Mouse (Mus musculus) thymus, postnatal 4 days (tissue): ENCODE data around the gene Nmrk2.
A peak's percentile ranks its signal among the peaks of the same experiment; 100 is the strongest.
"Not testable (repeated sequence)": the region's sequence is repeated elsewhere in the genome, so short reads cannot be mapped to it uniquely, and the experiment has no call there.

Experiments
- DNase-seq: peaks from one replicate; pipeline ENCODE4 v3.0.0; 2021

The Nmrk2 gene

DNA sequence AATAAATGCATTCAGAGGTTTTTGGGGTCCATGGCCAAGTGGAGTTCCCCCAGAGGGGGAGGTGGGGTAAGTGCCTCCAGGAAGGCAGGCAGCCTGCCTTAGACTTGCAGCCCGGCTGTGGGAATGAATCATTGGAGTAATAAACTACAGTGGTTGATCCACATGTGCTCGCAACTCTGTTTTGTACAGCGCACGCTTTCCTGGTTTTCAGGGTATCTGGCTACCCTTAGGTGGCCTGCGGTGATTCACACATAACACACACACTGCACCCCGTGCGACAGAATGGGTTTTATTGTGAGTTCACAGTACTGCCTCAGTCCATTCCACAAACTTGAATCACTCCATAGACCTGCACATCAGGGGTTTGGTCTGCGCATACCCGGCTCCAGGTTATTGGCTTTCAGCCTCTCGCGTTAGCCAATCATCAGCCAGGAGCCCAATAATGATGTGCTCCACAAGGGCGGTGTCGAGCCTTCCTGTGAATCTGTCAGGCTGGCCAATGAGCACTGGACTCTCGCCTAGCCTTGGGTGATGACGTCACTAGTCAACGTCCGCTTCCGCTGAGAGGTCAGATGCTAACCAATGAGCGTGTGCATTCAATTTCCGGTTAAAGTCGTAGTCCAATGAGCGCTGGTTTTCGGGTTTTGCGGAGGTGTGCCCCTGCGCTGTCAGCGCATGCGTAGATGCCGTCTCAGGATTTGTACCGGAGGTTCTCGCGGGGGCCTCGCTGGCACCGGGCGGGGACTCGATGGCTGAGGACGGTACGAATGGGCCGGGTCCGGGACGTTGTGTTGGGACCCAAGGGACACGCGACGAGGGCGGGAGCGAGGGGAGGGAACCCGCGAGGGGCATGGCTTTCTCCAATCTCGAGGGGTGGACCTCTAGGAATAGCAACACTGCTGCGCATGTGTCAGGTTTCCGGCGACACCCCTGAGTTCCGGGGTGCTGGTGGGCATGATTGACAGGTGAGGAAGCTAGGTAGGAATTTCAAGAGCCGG lies 19.2 kb downstream of the Nmrk2 start, which contains the start of gene Dapk3:
Gene Dapk3 (plus strand): TSS at position 670 of the 998 bp plus-strand sequence.
- DNase-seq, result peak; percentile 94

DNA sequence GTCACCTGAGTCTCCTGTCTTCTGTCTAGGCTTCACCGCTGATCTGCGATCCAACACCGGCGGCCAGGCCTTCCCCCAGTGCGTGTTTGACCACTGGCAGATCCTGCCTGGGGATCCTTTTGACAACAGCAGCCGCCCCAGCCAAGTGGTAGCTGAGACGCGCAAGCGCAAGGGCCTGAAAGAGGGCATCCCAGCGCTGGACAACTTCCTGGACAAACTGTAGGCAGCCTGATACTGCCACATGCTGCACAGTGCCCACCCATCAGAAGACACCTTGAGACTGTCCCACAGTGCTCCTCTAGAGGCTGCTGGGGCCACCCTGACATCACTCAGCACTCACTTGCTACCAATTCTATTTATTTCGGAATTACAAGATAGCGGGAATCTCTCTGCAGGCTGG lies 20.0 kb downstream of the Nmrk2 start:
- DNase-seq, result not testable (repeated sequence)

DNA sequence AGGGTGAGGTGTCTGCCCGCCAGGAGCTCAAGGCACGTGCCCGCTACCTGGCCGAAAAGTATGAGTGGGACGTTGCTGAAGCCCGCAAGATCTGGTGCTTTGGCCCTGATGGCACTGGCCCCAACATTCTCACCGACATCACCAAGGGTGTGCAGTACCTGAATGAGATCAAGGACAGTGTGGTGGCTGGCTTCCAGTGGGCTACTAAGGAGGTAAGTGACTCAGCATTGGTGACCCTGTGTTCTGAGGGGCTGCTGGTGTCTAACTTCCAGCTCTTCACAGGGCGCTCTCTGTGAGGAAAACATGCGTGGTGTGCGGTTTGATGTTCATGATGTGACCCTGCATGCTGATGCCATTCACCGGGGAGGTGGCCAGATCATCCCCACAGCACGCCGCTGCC lies 20.9 kb downstream of the Nmrk2 start:
- no peak for DNase-seq

DNA sequence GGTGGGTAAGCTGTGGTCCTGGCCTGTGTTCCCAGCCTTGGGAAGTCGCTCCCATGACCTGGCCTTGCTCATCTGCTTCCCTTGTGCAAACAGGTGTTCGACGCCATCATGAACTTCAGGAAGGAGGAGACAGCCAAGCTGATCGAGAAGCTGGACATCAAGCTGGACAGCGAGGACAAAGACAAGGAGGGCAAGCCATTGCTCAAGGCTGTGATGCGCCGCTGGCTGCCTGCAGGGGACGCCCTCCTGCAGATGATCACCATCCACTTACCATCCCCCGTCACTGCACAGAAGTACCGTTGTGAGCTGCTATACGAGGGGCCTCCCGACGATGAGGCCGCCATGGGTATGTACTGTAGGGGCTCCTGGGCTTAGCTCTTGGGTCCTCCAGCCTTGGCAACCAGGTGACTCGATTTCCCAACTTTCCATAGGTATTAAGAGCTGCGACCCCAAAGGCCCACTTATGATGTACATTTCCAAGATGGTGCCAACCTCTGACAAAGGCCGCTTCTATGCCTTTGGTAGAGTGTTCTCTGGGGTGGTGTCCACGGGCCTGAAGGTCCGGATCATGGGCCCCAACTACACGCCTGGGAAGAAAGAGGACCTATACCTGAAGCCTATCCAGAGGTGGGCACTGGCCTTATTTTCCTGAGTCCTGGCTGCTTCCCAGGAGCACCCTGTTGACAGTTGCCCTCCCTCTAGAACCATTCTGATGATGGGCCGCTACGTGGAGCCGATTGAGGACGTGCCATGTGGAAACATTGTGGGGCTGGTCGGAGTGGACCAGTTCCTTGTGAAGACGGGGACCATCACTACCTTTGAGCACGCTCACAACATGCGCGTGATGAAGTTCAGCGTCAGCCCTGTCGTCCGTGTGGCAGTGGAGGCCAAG lies 22.2 kb downstream of the Nmrk2 start:
- no peak for DNase-seq

DNA sequence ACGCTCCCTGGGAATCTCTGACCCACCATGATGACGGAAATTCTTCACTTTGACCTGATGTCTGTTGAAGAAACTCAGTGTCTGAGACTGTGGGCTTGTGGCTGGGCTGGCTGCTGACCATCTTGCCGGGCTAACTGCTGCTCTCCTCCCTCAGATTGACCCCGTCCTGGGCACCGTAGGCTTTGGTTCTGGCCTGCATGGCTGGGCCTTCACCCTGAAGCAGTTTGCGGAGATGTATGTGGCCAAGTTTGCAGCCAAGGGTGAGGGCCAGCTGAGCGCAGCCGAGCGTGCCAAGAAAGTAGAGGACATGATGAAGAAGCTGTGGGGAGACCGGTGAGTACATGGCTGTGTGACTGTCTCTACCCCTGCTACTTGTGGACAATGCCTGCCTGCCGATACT lies 22.9 kb downstream of the Nmrk2 start:
- no peak for DNase-seq

DNA sequence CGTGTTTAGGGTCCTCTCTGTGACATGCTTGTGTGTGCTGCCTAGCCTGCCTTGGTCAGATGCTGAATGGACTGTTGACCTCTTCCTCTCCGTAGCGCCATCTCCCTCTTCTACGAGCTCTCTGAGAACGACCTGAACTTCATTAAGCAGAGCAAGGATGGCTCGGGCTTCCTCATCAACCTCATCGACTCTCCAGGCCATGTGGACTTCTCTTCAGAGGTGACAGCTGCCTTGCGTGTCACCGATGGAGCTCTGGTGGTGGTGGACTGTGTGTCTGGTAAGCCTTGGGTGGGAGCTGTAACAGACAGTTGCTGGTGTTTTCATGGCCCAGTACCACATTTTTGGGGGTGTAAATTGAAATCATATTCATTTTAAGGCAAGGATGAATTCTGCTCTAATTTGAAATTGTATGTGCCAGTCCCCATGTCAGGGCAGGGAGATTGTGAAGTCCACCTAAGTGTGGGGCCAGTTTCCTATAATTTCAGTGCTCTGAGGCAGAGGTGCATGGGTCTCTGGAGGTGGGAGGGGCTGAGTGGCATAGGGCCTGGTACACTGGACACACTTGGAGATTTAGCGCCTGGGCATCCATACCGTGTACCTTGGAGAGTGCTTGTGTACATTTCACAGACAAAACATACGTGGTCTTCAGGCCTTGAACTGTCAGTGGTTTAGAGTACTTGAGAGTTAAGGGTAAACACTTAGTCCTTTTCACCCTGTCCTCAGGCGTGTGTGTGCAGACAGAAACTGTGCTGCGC lies 23.7 kb downstream of the Nmrk2 start:
- no peak for DNase-seq

DNA sequence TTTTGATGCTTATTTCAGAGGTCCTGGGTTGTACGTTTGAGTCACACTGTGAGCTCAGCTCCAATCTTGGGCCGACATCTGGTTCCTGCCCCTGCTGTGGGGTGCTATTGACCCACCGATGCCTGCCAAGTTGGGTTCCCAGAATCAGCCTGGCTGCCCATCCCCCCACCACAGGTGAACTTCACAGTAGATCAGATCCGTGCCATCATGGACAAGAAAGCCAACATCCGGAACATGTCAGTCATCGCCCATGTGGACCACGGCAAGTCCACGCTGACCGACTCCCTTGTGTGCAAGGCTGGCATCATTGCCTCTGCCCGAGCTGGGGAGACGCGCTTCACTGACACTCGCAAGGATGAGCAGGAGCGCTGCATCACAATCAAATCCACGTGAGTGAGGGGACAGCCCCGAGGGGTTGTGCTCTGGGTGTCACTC lies 24.3 kb downstream of the Nmrk2 start:
- DNase-seq, result peak; percentile 66

DNA sequence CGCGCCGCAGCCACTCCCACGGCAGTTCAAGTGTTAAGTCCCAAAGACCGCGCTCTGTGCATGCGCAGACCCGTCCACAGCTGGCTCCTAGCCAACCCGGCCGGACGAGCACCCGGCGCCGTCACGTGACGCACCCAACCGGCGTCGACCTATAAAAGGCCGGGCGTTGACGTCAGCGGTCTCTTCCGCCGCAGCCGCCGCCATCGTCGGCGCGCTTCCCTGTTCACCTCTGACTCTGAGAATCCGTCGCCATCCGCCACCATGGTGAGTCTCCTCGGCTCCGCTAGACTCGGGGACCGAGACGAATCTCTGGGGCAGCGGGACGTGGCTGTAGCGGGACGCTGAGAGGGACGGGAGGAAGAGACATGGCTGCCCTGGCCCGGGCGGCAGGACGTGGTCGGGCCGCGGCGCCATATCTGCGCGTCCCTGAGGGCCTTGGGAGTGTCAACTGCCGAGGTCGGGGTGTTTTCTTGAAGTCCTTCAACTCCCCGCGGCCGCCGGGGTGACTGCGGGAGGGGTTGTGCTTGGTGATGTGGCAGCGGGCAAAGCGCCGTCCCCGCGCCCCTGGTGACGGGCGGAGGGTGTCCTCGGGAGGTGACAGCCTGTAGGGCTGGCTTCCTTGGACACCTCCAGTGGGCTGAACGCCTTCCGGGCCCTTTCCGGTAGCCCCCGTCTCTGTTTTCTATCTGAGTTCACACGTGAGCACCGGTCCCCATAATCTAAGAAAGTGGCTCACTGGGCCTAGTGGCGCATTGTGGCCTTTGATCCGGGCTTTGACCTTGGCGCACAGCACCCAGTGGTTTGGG lies 25.2 kb downstream of the Nmrk2 start, which contains the start of gene Eef2:
Gene Eef2 (plus strand): TSS at position 166 of the 806 bp plus-strand sequence.
- DNase-seq, result peak; percentile 99

DNA sequence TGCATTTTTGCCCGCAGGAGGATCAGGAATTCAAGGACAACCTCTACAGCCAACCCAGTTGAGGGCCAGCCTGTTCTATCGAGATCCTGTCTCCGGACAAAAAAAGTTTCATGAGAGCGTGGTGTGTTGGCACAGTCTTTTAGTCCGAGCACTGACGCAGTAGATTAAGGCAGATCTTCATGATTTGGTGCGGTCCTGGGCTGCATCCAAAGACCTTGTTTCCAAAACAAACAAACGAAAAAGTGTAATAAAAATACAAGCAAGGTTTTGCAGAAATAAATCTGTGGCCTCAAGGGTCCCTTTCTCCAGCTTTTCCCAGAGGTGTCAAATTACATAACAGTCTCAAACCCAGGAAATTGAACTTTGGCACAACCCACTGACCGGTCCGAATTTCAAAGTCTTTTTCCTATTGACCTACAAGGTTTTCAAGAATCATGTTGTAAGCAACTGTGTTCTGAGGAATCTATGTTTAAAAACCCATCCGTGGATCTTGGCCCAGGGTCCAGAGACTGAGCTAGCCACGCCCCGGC lies 25.9 kb downstream of the Nmrk2 start:
- DNase-seq, result no peak

DNA sequence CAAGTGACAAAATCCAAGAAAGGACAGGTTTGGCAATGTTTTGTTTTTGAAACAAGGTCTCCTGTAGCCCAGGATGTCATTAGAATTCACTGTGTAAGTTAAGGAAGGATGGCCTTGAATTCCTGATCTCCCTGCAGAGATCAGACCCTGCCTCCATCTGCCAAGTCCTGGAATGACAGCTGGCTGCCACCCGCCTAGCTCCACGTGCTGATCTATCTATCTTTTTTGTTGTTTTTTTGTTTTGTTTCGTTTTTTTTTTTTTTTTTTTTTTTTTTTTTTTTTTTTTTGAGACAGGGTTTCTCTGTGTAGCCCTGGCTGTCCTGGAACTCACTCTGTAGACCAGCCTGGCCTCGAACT lies 26.5 kb downstream of the Nmrk2 start:
- DNase-seq, result not testable (repeated sequence)

DNA sequence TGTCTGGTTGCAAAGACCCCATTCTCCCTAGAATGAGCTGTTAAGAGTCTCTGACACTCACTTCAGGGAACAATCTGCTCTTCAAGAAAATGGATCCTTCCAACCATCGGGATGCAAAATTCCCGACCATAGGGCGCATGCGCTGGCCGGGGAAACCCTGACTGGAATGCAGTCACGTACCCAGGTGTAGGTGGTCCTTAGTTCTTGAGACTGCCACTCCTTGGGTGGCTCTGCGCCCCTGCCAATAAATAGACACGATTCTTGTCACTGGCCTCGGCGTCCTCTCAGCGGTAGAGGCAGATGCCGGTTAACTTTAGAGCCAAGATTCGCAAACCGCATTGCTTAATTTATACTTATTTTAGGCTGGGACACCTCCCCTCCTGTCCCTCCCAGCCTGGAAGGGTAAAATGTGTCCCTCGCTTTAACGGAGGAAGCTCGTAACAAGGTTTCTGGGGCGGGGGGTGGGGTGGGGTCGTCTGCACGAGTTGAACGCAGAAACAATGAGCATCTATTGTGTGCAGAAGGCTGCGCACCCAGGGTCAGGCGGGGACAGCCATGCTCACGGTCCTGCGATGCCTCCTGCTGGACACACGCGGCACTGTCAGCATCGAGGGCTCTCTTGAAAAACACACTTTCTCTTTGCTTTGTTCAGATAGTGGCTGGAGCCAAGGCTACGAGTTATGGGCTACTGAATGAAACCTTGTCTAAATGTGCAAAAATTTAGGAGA lies 27.1 kb downstream of the Nmrk2 start:
- DNase-seq, result peak; percentile 96

DNA sequence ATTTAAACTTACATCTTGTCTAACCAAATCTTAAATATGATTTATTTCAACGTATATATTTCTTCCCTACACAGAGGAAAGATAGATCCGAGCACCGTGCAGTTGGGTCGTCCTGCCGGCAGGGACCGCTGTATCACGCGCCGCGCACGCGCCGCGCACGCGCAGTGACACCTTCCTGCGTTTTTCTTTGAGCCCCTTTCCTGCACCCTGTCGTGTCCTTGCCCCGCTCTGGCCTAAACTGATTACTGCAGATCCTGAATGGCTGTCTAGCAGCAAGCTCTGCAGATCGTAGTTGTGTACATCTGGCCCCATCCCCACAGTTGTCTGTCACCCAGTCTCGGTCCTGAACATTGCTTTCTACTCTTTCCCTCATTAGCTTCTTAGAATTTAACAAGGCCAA lies 28.7 kb downstream of the Nmrk2 start:
- DNase-seq, result peak; percentile 92

DNA sequence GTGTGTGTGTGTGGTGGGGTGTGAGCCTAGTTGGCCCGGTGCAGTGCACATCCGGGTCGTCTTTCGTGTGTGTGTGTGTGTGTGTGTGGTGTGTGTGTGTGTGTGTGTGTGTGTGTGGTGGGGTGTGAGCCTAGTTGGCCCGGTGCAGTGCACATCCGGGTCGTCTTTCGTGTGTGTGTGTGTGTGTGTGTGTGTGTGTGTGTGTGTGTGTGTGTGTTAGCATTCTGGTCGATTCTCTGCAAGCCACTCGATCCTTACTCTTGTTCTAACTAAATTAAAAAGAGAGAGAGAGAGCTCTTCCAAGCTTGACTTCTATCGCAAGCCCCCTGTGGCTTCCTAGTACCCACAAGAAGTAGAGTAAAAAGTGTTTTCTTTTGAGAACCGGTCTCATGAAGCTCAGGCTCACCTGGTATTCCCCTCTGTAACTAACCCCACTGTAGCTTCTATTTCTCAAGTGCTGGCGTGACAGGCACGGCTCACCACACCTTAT lies 32.4 kb downstream of the Nmrk2 start:
- DNase-seq, result peak; percentile 56

DNA sequence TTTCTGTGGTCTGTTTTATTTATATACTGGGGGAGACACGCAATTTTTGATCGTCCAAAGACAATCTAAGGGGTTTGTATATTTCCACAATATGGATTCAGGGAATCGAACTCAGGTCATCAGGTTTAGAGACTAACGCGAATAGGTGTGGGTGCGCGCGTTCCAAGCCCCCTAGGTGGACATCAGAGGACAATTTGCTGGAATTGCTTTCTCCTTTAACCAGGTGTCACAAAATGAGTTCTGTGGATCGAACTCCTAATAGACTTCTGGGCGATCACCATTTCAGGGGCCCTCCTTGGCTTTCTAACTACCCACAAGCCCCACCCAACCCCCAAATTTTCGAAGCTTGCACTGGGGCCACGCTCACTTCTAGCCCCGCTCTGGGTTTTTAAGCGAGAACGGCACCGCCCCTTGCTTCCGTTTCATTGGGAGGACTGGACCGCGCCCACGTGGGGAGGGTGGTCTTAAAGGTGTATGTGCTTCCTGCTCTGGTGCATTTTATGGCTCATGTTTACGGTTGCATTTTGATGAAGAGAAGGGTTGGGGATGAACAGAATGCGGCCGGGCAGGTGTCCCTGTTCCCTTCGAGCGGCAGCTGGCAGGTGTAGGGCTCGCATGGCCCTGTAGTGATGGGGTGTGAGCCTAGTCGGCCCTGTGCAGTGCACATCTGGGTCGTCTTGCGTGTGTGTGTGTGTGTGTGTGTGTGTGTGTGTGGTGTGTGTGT lies 33.2 kb downstream of the Nmrk2 start:
- DNase-seq, result peak; percentile 90

DNA sequence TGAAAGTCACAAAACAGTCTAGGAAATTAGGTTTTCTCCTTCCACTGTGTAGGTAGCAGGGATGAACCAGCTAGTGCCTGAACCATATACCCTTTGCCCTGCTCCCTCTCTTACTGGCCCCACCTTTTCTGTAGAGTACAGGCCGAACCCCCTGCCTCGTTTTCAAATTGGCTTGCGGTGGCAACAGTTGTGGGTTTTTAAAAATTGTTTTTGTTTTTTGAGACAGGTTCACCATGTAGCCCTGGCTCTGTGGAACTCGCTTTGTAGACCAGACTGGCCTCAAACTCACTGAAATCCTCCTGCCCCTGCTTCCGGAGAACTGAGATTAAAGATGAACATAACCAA lies 33.8 kb downstream of the Nmrk2 start:
- peak; percentile 69 for DNase-seq

DNA sequence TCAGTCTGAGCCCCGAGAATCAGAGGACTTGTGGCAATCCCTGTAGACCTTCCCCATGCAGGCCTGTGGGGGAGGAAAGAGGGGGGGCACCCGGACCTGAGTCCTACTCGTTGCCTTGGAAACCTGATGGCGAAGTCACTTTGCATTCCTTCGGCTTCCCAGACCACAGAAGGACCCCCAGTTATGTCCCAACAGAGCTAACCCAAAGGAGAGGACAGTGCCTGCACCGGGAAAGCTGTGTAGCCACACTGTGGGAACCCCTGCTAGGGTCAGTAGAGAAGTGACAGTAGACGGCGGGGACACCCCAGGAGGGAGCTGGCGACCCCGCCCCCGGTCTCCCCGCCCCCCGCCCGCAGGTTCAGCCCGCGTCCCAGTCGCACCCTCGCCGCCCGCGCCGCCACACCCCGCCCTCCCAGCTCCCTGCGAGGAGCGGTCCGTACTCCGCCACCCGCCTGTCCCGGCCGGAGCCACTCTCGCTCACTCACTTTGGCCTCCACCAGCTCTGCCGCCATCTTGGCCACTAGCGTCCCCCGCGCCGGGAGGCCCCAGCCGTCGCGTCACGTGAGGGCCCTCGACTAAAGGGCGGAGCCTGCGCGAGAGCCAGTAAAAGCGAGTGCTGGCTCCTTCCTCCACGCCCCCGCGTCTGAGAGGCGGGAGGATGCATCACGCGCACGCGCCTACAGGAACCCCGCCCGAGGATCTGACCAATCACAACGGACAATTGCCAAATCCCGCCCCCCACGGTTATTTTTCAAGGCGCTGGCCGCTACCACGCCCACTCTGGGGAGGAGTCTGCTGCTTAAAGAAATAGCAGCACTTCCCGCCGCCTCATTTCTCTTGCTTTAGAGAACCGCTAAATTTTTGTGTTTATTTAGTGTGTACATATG lies 34.4 kb downstream of the Nmrk2 start, which contains the start of gene Pias4:
Gene Pias4 (minus strand): TSS at position 724 of the 887 bp plus-strand sequence.
- peak; percentile 100 for DNase-seq

DNA sequence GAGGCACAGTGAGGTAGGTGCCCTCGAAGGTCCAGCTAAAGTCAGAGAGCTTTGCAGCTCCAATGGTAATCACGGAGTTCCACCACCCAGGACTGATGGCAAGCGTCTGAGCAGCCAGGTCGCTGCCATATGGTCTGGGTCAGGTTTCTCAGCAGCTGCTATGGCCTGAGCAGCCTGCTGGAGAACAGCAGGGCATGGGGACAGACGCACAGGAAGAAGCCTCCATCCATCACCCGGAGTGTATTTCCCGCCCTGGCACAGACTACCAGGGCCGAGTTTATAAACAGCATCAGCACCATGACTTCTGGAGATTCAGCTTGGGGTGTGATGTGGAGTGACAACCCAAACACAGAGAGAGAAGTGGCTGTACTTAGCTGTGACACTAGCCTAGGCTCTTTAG lies 36.7 kb downstream of the Nmrk2 start:
- no peak for DNase-seq

DNA sequence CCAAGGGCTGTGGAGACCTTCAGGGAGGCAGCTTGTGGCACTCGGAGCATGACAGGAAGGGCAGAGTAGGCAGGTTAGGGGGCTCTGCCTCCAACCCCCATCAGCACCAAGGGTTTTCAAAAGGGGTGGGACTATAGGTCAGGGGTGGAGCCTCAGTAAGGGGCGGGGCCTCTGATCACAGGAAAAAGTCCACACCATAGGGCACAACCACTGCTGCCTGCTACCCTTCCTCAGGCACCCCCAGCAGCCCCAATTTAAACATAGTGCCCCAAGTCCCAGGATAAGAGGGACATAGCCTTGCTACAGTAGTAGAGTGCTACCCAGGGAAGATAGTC lies 39.6 kb downstream of the Nmrk2 start:
- peak; percentile 62 for DNase-seq
